Mouse (Mus musculus) effector memory CD4-positive, alpha-beta T cell, adult 7 months (primary cell): Measurements from ENCODE around the gene Acot6. TPM values are rescaled to one million over a fixed set of nuclear protein-coding genes. Genes with fewer than 3 reads are reported as not detected.

ENCODE experiments used
- polyA plus RNA-seq: library from polyadenylated mRNA; unstranded; fragments of 100-300 nt; shearing (Covaris generic); gene quantifications from one replicate; pipeline ENCODE4 v1.2.1, GENCODE M21; 2017

Gene Acot6
- 1.3 TPM for polyA plus RNA-seq

GRCm38 (mm10) chr12:84100604-84101492 lies at the start of gene Acot6:
Gene Acot6 (plus strand): TSS chr12:84100654.

GRCm38 (mm10) chr12:84051937-84052474 lies 48.4 kb upstream of the Acot6 start, which contains the start of gene Acot3:
Gene Acot3 (plus strand): TSS chr12:84052144.

GRCm38 (mm10) chr12:84068986-84069385 lies 31.5 kb upstream of the Acot6 start, which contains the start of gene Acot5:
Gene Acot5 (plus strand): TSS chr12:84069325.

GRCm38 (mm10) chr12:84114153-84114994 lies 13.9 kb downstream of the Acot6 start, which contains the start of gene Dnal1:
Gene Dnal1 (plus strand): TSS chr12:84114366.

GRCm38 (mm10) chr12:84147954-84148621 lies 47.6 kb downstream of the Acot6 start, which contains the start of gene Pnma1:
Gene Pnma1 (minus strand): TSS chr12:84148489.

Other genes with a start within 250 kb of the Acot6 start
- gene Numb, start 178.7 kb upstream of the Acot6 start, polyA plus RNA-seq: 40.4 TPM
- 29.5 TPM for gene Riox1, start 150.0 kb upstream of the Acot6 start, polyA plus RNA-seq
- gene Heatr4, start 115.8 kb upstream of the Acot6 start, polyA plus RNA-seq: 0.21 TPM
- gene Acot2, start 112.8 kb upstream of the Acot6 start, polyA plus RNA-seq: 9.7 TPM
- gene Acot1, start 91.2 kb upstream of the Acot6 start, polyA plus RNA-seq: 0.66 TPM
- gene Acot4, start 62.3 kb upstream of the Acot6 start, polyA plus RNA-seq: 0.85 TPM
- not detected for gene Gm49366, start 61.7 kb upstream of the Acot6 start, polyA plus RNA-seq
- gene Acot3, start 48.5 kb upstream of the Acot6 start, polyA plus RNA-seq: 0.40 TPM
- not detected for gene Acot5, start 31.3 kb upstream of the Acot6 start, polyA plus RNA-seq
- gene Dnal1, start 13.7 kb downstream of the Acot6 start, polyA plus RNA-seq: 0.73 TPM
- gene Pnma1, start 47.8 kb downstream of the Acot6 start, polyA plus RNA-seq: not detected
- gene Elmsan1, start 118.2 kb downstream of the Acot6 start, polyA plus RNA-seq: 144 TPM
- gene Ptgr2, start 184.6 kb downstream of the Acot6 start, polyA plus RNA-seq: 19.5 TPM
- 66.2 TPM for gene Zfp410, start 216.2 kb downstream of the Acot6 start, polyA plus RNA-seq